Mouse (Mus musculus): ENCODE measurements around the gene Pcdh10. TPM values are rescaled to one million over a fixed set of nuclear protein-coding genes. Genes with fewer than 3 reads are reported as not detected.

Gene Pcdh10
- polyA plus RNA-seq, 2 experiments: 8.9 to 28.1 TPM

GRCm38 (mm10) chr3:45382032-45382755 is 4.0 kb downstream of the Pcdh10 start:
- no peak for DNase-seq (ENCODE audit: low spot score)

DNA sequence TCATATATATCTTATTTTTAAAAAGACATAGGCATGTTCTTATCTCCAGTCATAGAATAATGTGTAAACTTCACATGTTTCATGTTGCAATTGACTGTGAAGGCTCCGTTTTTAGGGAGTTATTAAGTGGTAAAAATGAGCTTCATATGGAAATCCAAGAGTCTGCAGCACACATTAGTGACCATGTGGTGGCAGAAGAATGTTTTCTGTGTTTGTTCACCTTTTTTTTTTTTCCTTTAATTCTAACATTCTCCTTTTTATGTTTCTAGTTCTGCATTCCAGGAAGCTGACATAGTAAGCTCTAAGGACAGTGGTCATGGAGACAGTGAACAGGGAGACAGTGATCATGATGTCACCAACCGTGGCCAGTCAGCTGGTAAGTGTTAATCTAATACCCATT is 5.6 kb downstream of the Pcdh10 start:
- Histone ChIP-seq H3K9ac (ENCODE audit: low read depth, low read length, severe bottlenecking) (no peak overlapping the region), H3K27ac (replicated peaks; ENCODE audit: low read depth, low read length) (no peak overlapping the region), H3K4me3 (replicated peaks; ENCODE audit: low read length) (0 out of 2 replicates have a peak overlapping the region, but pooled peaks have one; percentile 4), H3K9me3 (ENCODE audit: control insufficient read depth, low read length) (no peaks in the 10 kb centered on the region), H3K4me1 (ENCODE audit: control insufficient read depth, insufficient read depth, low read length) (peaks cover 13% of the 10 kb centered on the region; the same call in 1 of the 2 replicates), H3K4me2 (replicated peaks; ENCODE audit: low read depth, low read length, severe bottlenecking) (no peak overlapping the region), H3K27me3 (ENCODE audit: control insufficient read depth, insufficient read depth, low read length) (peaks cover 16% of the 10 kb centered on the region), H3K36me3 (ENCODE audit: control insufficient read depth, insufficient read depth, low read length) (no peaks in the 10 kb centered on the region)
- ATAC-seq (ENCODE audit: low FRiP score, low read depth): no peak
- no peak for TF ChIP-seq POLR2A (IDR thresholded peaks at IDR 0.05; ENCODE audit: borderline replicate concordance, extremely low read depth, insufficient read depth, insufficient read length)
- WGBS: 35% methylated on average over 2 of the region's 2 CpGs
- peak; percentile 39 for DNase-seq (ENCODE audit: low spot score)

More at GRCm38 (mm10) chr3:45382032-45382755, 4.0 kb downstream of the Pcdh10 start:
- Histone ChIP-seq H3K4me3 (replicated peaks; ENCODE audit: low read length) (peak overlapping the region; percentile 70), H3K36me3 (ENCODE audit: control insufficient read depth, insufficient read depth, low read length) (no peaks in the 10 kb centered on the region), H3K27me3 (ENCODE audit: control insufficient read depth, insufficient read depth, low read length) (peaks cover 16% of the 10 kb centered on the region), H3K27ac (replicated peaks; ENCODE audit: low read depth, low read length) (no peak overlapping the region), H3K4me1 (ENCODE audit: control insufficient read depth, insufficient read depth, low read length) (peaks cover 13% of the 10 kb centered on the region; the same call in 1 of the 2 replicates), H3K9me3 (ENCODE audit: control insufficient read depth, low read length) (no peaks in the 10 kb centered on the region), H3K9ac (ENCODE audit: low read depth, low read length, severe bottlenecking) (no peak overlapping the region), H3K4me2 (replicated peaks; ENCODE audit: low read depth, low read length, severe bottlenecking) (peak overlapping the region; percentile 97)
- 25% methylated on average over 4 of the region's 4 CpGs for WGBS
- no peak for ATAC-seq (ENCODE audit: low FRiP score, low read depth)
- TF ChIP-seq POLR2A (IDR thresholded peaks at IDR 0.05; ENCODE audit: borderline replicate concordance, extremely low read depth, insufficient read depth, insufficient read length): no peak

- H3K4me1 ChIP-seq (ENCODE audit: control insufficient read depth, insufficient read depth, low read length): peaks cover 12% of the 10 kb centered on the region; the same call in 1 of the 2 replicates
- no peaks in the 10 kb centered on the region for H3K36me3 ChIP-seq (ENCODE audit: control insufficient read depth, insufficient read depth, low read length)
- H3K9me3 ChIP-seq (ENCODE audit: control insufficient read depth, low read length): no peaks in the 10 kb centered on the region
- peaks cover 16% of the 10 kb centered on the region for H3K27me3 ChIP-seq (ENCODE audit: control insufficient read depth, insufficient read depth, low read length)
- ATAC-seq (ENCODE audit: low FRiP score, low read depth) (no peak), DNase-seq (ENCODE audit: low spot score) (no peak)
- no peak overlapping the region for H3K9ac ChIP-seq (ENCODE audit: low read depth, low read length, severe bottlenecking)
- TF ChIP-seq POLR2A (IDR thresholded peaks at IDR 0.05; ENCODE audit: borderline replicate concordance, extremely low read depth, insufficient read depth, insufficient read length): no peak
- no peak overlapping the region for H3K4me3 ChIP-seq (replicated peaks; ENCODE audit: low read length)
- no peak overlapping the region for H3K4me2 ChIP-seq (replicated peaks; ENCODE audit: low read depth, low read length, severe bottlenecking)
- WGBS: 35% methylated on average over 3 of the region's 3 CpGs
- H3K27ac ChIP-seq (replicated peaks; ENCODE audit: low read depth, low read length): no peak overlapping the region
Observed at GRCm38 (mm10) chr3:45385028-45385427, 6.8 kb downstream of the Pcdh10 start.

- no peak overlapping the region for H3K9ac ChIP-seq (ENCODE audit: low read depth, low read length, severe bottlenecking)
- no peaks in the 10 kb centered on the region for H3K36me3 ChIP-seq (ENCODE audit: control insufficient read depth, insufficient read depth, low read length)
- peaks cover 15% of the 10 kb centered on the region for H3K27me3 ChIP-seq (ENCODE audit: control insufficient read depth, insufficient read depth, low read length)
- no peak for ATAC-seq (ENCODE audit: low FRiP score, low read depth)
- H3K4me2 ChIP-seq (replicated peaks; ENCODE audit: low read depth, low read length, severe bottlenecking): no peak overlapping the region
- no peak for TF ChIP-seq POLR2A (IDR thresholded peaks at IDR 0.05; ENCODE audit: borderline replicate concordance, extremely low read depth, insufficient read depth, insufficient read length)
- 63% methylated on average over 2 of the region's 2 CpGs for WGBS
- H3K4me3 ChIP-seq (replicated peaks; ENCODE audit: low read length): no peak overlapping the region
- 0 out of 2 replicates have a peak, but pooled peaks cover 9% of the 10 kb centered on the region for H3K4me1 ChIP-seq (ENCODE audit: control insufficient read depth, insufficient read depth, low read length)
- H3K27ac ChIP-seq (replicated peaks; ENCODE audit: low read depth, low read length): no peak overlapping the region
- no peak for DNase-seq (ENCODE audit: low spot score)
- H3K9me3 ChIP-seq (ENCODE audit: control insufficient read depth, low read length): no peaks in the 10 kb centered on the region
Observed at GRCm38 (mm10) chr3:45385451-45385850, 7.3 kb downstream of the Pcdh10 start.

GRCm38 (mm10) chr3:45386512-45386911 is 8.3 kb downstream of the Pcdh10 start:
- 73% methylated on average over 2 of the region's 2 CpGs for WGBS

More at GRCm38 (mm10) chr3:45386512-45386911, 8.3 kb downstream of the Pcdh10 start:
- H3K27ac ChIP-seq (replicated peaks; ENCODE audit: low read depth, low read length): no peak overlapping the region
- no peak for TF ChIP-seq POLR2A (IDR thresholded peaks at IDR 0.05; ENCODE audit: borderline replicate concordance, extremely low read depth, insufficient read depth, insufficient read length)
- peaks cover 4% of the 10 kb centered on the region for H3K27me3 ChIP-seq (ENCODE audit: control insufficient read depth, insufficient read depth, low read length)
- H3K36me3 ChIP-seq (ENCODE audit: control insufficient read depth, insufficient read depth, low read length): no peaks in the 10 kb centered on the region
- H3K4me3 ChIP-seq (replicated peaks; ENCODE audit: low read length): no peak overlapping the region
- H3K4me1 ChIP-seq (ENCODE audit: control insufficient read depth, insufficient read depth, low read length): 0 out of 2 replicates have a peak, but pooled peaks cover 5% of the 10 kb centered on the region
- no peak overlapping the region for H3K4me2 ChIP-seq (replicated peaks; ENCODE audit: low read depth, low read length, severe bottlenecking)
- ATAC-seq (ENCODE audit: low FRiP score, low read depth): no peak
- no peaks in the 10 kb centered on the region for H3K9me3 ChIP-seq (ENCODE audit: control insufficient read depth, low read length)
- DNase-seq (ENCODE audit: low spot score): no peak
- H3K9ac ChIP-seq (ENCODE audit: low read depth, low read length, severe bottlenecking): no peak overlapping the region
